Mouse (Mus musculus): ENCODE data around the gene S100b.

GRCm38 (mm10) chr10:76293222-76293621, 39.6 kb downstream of the S100b start:
- no peak for TF ChIP-seq CTCF (IDR thresholded peaks at IDR 0.05; ENCODE audit: low read depth)
- TF ChIP-seq EP300 (IDR thresholded peaks at IDR 0.05; ENCODE audit: low read depth), result no peak
